Mouse (Mus musculus) stomach, postnatal 0 days (tissue): ENCODE results near the gene Sod1.
"Not testable (repeated sequence)": the region's sequence is repeated elsewhere in the genome, so short reads cannot be mapped to it uniquely, and the experiment has no call there.

Experiments used
- CTCF ChIP-seq: IDR thresholded peaks from 2 replicates; pipeline ENCODE4 v1.5.1; 2016; ENCODE audit warnings: antibody characterized with exemption, low read depth, mild to moderate bottlenecking, moderate library complexity
- EP300 ChIP-seq: optimal IDR thresholded peaks from 2 replicates; pipeline ENCODE3; 2016; ENCODE audit warnings: antibody characterized with exemption

DNA sequence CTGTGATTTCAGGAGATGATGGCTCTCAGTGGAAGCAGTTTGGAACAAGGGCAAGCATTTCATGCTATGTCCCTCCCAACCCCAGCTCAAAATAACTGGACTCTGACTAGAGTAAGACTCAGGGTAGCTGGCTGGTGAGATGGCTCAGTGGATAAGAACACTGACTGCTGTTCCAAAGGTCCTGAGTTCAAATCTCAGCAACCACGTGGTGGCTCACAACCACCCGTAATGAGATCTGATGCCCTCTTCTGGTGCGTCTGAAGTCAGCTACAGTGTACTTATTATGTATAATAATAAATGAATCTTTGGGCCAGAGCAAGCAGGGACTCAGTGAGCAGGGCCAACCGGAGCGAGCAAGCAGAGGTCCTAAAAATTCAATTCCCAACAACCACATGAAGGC is 4.7 kb upstream of the Sod1 start:
- TF ChIP-seq CTCF, EP300: not testable (repeated sequence)
